Mouse (Mus musculus): ENCODE measurements at regions not wholly inside any gene's neighbourhood (a gene's known extent, or its start where the extent isn't known, plus 50 kb on each side); places are given as distances from the start of the nearest gene placed in this dataset.
"Not testable (repeated sequence)": the region's sequence is repeated elsewhere in the genome, so short reads cannot be mapped to it uniquely, and the experiment has no call there.

- not testable (repeated sequence) for TF ChIP-seq ZC3H11A (IDR thresholded peaks at IDR 0.05; ENCODE audit: low read depth, low read length); HCFC1 (IDR thresholded peaks at IDR 0.05; ENCODE audit: low read depth, low read length); CTCF (conservative IDR thresholded peaks at IDR 0.05 in 1 of 2, IDR thresholded peaks at IDR 0.05 in 1 of 2; ENCODE audit: low read depth in 2 of 2, low read length in 2 of 2); ZNF384 (IDR thresholded peaks at IDR 0.05; ENCODE audit: low read depth, low read length); MXI1 (IDR thresholded peaks at IDR 0.05; ENCODE audit: low read depth, low read length)
Measured at GRCm38 (mm10) chr4:114298517-114298916, 108.0 kb upstream of the Trabd2b start.
